Mouse (Mus musculus): ENCODE measurements around the gene Mettl13.

- no peak for TF ChIP-seq POLR2A (IDR thresholded peaks at IDR 0.05; ENCODE audit: insufficient read depth, low read depth, low read length)
- no peak for TF ChIP-seq CTCF (IDR thresholded peaks at IDR 0.05; ENCODE audit: insufficient read depth, low read depth, low read length)
Measured at GRCm38 (mm10) chr1:162567351-162567750, 19.0 kb upstream of the Mettl13 start.
